Mouse (Mus musculus) liver, embryonic 12.5 days (tissue): ENCODE results near the gene Trim52. TPM values are rescaled to one million over a fixed set of nuclear protein-coding genes. Genes with fewer than 3 reads are reported as not detected.
"Not testable (repeated sequence)": the region's sequence is repeated elsewhere in the genome, so short reads cannot be mapped to it uniquely, and the experiment has no call there.

Experiments used
- ATAC-seq: fragments of 200-750 bp; cut with Nextera tagmentation; 2 replicates; pipeline ENCODE4 v1.8.0; 2017; ENCODE audit warnings: moderate number of reproducible peaks, mild to moderate bottlenecking, moderate library complexity
- H3K27ac ChIP-seq: fragments of 300-500 bp; sonication (generic); 2 replicates; pipeline ENCODE4 v1.5.1; 2016; ENCODE audit warnings: mild to moderate bottlenecking
- H3K27me3 ChIP-seq: fragments of 300-500 bp; sonication (generic); replicated peaks from 2 replicates; pipeline ENCODE4 v1.6.1; 2016; ENCODE audit warnings: mild to moderate bottlenecking, moderate library complexity
- H3K36me3 ChIP-seq: fragments of 300-500 bp; sonication (generic); 2 replicates; pipeline ENCODE4 v1.6.1; 2016; ENCODE audit warnings: mild to moderate bottlenecking, moderate library complexity
- H3K4me1 ChIP-seq: fragments of 300-500 bp; sonication (generic); 2 replicates; pipeline ENCODE4 v1.6.1; 2016
- H3K4me2 ChIP-seq: fragments of 300-500 bp; sonication (generic); 2 replicates; pipeline ENCODE4 v1.6.1; 2016; ENCODE audit warnings: mild to moderate bottlenecking, moderate library complexity
- H3K4me3 ChIP-seq: fragments of 300-500 bp; sonication (generic); 2 replicates; pipeline ENCODE4 v1.5.1; 2016; ENCODE audit warnings: mild to moderate bottlenecking, moderate library complexity
- H3K9ac ChIP-seq: fragments of 300-500 bp; sonication (generic); 2 replicates; pipeline ENCODE4 v1.6.1; 2016; ENCODE audit warnings: mild to moderate bottlenecking, moderate library complexity
- H3K9me3 ChIP-seq: fragments of 300-500 bp; sonication (generic); replicated peaks from 2 replicates; pipeline ENCODE4 v1.6.1; 2016; ENCODE audit warnings: mild to moderate bottlenecking, moderate library complexity
- WGBS: fragments of 180-500 bp; shearing (Covaris S2); methylation state at CpG from one replicate; pipeline ENCODE4 v1.1.7; 2016; ENCODE audit not compliant: insufficient replicate concordance; 5-methylcytosine and 5-hydroxymethylcytosine counted together
- polyA plus RNA-seq: library from polyadenylated mRNA; unstranded; fragments of >200 nt; fragmentation: Nextera tagmentation; extraction: Ambion mirVana; gene quantifications from 2 replicates; pipeline ENCODE4 v1.2.1, GENCODE M21; 2016

Trim52 gene
- polyA plus RNA-seq, 1 experiment from 2014 or later: not detected

GRCm38 (mm10) chr14:106162331-106162730 lies 56.3 kb downstream of the Trim52 start:
- H3K27ac ChIP-seq: no peak overlapping the region
- 60% methylated on average over 3 of the region's 3 CpGs for WGBS
- H3K4me1 ChIP-seq: no peaks in the 10 kb centered on the region
- H3K9me3 ChIP-seq: no peaks in the 10 kb centered on the region
- no peak overlapping the region for H3K9ac ChIP-seq
- no peaks in the 10 kb centered on the region for H3K27me3 ChIP-seq
- no peak overlapping the region for H3K4me3 ChIP-seq
- H3K4me2 ChIP-seq: no peak overlapping the region
- ATAC-seq: no peak
- no peaks in the 10 kb centered on the region for H3K36me3 ChIP-seq

DNA sequence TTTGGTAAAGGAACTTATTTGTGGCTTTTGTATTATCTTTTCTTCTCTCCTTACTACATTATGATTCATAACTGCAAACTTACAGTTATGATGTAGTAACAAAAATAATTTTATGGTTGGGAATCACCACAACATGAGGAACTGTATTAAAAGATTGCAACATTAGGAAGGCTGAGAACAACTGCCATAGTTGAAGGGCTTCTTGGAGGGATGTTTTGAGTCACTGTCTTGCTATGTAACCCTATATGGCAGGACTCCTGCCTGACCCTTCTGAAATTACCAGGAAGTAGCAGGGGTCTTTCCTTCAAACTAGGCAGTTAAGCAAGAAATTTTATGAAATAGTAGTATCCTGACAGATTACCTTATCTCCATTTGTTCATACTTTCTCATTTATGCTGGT lies 57.2 kb downstream of the Trim52 start:
- no peak overlapping the region for H3K27ac ChIP-seq
- H3K9ac ChIP-seq: no peak overlapping the region
- no peaks in the 10 kb centered on the region for H3K36me3 ChIP-seq
- H3K4me1 ChIP-seq: no peaks in the 10 kb centered on the region
- no peaks in the 10 kb centered on the region for H3K27me3 ChIP-seq
- no peaks in the 10 kb centered on the region for H3K9me3 ChIP-seq
- no peak overlapping the region for H3K4me3 ChIP-seq
- no peak for ATAC-seq
- no peak overlapping the region for H3K4me2 ChIP-seq

- not testable (repeated sequence) for H3K9me3 ChIP-seq, H3K4me1 ChIP-seq, H3K27me3 ChIP-seq, H3K27ac ChIP-seq, H3K36me3 ChIP-seq, H3K4me3 ChIP-seq, H3K9ac ChIP-seq, ATAC-seq, H3K4me2 ChIP-seq
Measured at GRCm38 (mm10) chr14:106163933-106164332, 57.9 kb downstream of the Trim52 start.

- ATAC-seq: no peak
- 64% methylated on average over 5 of the region's 5 CpGs for WGBS
- no peaks in the 10 kb centered on the region for H3K27me3 ChIP-seq
- no peak overlapping the region for H3K4me3 ChIP-seq
- H3K4me1 ChIP-seq: no peaks in the 10 kb centered on the region
- no peaks in the 10 kb centered on the region for H3K36me3 ChIP-seq
- H3K9ac ChIP-seq: no peak overlapping the region
- H3K9me3 ChIP-seq: no peaks in the 10 kb centered on the region
- no peak overlapping the region for H3K27ac ChIP-seq
- H3K4me2 ChIP-seq: no peak overlapping the region
Measured at GRCm38 (mm10) chr14:106176879-106177278, 70.9 kb downstream of the Trim52 start.

DNA sequence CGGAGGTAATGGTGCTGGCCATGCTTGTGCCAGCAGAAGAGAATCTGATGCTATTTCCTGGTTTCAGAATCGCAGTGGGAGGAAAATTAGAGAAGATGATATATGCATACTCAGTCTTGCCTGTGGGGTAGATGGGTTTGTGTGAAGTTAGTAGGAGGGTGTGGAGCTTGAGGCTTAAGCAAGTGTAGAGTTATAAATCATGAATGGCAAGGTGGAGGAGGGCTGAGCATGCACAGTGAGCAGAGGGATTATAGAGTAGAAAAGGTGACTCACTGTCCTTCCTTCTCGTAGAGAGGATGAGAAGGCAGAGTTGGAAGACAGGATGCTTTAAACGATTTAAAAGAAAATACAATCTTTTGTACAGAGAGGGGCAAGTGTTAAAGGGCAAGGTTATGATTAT lies 72.2 kb downstream of the Trim52 start:
- H3K4me3 ChIP-seq: no peak overlapping the region
- H3K4me1 ChIP-seq: no peaks in the 10 kb centered on the region
- H3K36me3 ChIP-seq: no peaks in the 10 kb centered on the region
- ATAC-seq: no peak
- WGBS: 68% methylated on average over 4 of the region's 4 CpGs
- H3K9ac ChIP-seq: no peak overlapping the region
- no peaks in the 10 kb centered on the region for H3K27me3 ChIP-seq
- no peaks in the 10 kb centered on the region for H3K9me3 ChIP-seq
- no peak overlapping the region for H3K4me2 ChIP-seq
- H3K27ac ChIP-seq: no peak overlapping the region

- Histone ChIP-seq H3K4me2 (no peak overlapping the region), H3K4me1 (no peaks in the 10 kb centered on the region), H3K9me3 (no peaks in the 10 kb centered on the region), H3K27ac (no peak overlapping the region), H3K4me3 (no peak overlapping the region), H3K9ac (no peak overlapping the region), H3K27me3 (no peaks in the 10 kb centered on the region), H3K36me3 (no peaks in the 10 kb centered on the region)
- 41% methylated on average over 8 of the region's 8 CpGs for WGBS
- no peak for ATAC-seq
Measured at GRCm38 (mm10) chr14:106179102-106179727, 73.2 kb downstream of the Trim52 start.

DNA sequence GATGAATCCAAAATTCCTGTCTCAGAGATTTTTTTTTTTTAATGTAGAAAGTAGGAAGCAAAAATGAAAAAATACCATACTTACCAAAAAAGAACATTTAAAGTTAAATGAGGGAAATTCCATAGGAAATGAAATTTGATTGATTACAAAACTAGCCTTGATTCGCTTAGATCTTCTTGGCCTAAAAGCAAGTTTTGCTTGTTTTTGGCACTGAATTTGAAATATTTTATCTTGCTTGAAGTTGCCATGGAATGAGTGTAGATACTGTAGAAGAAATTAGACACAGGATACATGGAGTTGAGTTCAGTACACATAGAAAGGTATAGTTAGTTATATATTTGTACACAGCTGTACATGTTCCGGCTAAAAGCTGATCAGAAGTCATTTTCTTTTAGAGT lies 73.7 kb downstream of the Trim52 start:
- no peaks in the 10 kb centered on the region for H3K27me3 ChIP-seq
- ATAC-seq: no peak
- H3K4me2 ChIP-seq: no peak overlapping the region
- H3K36me3 ChIP-seq: no peaks in the 10 kb centered on the region
- no peak overlapping the region for H3K4me3 ChIP-seq
- H3K9ac ChIP-seq: no peak overlapping the region
- H3K9me3 ChIP-seq: no peaks in the 10 kb centered on the region
- 64% methylated on average over 2 of the region's 2 CpGs for WGBS
- no peak overlapping the region for H3K27ac ChIP-seq
- no peaks in the 10 kb centered on the region for H3K4me1 ChIP-seq

- ATAC-seq: no peak
- Histone ChIP-seq H3K27ac (no peak overlapping the region), H3K9ac (no peak overlapping the region), H3K27me3 (no peaks in the 10 kb centered on the region), H3K4me2 (no peak overlapping the region), H3K9me3 (no peaks in the 10 kb centered on the region), H3K4me3 (no peak overlapping the region), H3K4me1 (no peaks in the 10 kb centered on the region), H3K36me3 (no peaks in the 10 kb centered on the region)
Measured at GRCm38 (mm10) chr14:106180616-106181015, 74.6 kb downstream of the Trim52 start.

DNA sequence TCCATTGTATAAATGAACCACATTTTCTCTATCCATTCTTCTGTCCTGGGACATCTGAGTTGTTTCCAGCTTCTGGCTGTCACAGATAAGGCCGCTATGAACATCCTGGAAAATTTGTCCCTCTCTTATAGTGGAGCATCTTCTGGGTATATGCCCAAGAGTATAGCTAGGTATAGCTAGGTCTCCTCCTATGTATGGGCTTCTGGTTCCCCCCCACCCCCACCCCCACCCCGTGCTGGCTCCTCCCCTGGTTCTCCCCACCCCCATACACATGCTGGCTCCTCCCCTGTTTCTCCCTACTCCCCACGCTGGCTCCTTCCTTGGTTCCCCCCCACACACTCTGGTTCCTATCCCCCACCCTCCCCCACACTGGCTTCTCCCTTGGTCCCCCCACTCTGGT lies 78.0 kb downstream of the Trim52 start:
- ATAC-seq: no peak
- no peak overlapping the region for H3K9ac ChIP-seq
- H3K4me3 ChIP-seq: no peak overlapping the region
- no peaks in the 10 kb centered on the region for H3K36me3 ChIP-seq
- no peaks in the 10 kb centered on the region for H3K4me1 ChIP-seq
- no peaks in the 10 kb centered on the region for H3K27me3 ChIP-seq
- no peak overlapping the region for H3K27ac ChIP-seq
- WGBS: 66% methylated on average over 3 of the region's 3 CpGs
- H3K9me3 ChIP-seq: no peaks in the 10 kb centered on the region
- H3K4me2 ChIP-seq: no peak overlapping the region

Other genes starting within 250 kb of the Trim52 start
- gene Spry2, start 209.4 kb upstream of the Trim52 start, polyA plus RNA-seq: 6.6 and 7.1 TPM in 2 replicates